Mouse (Mus musculus) right cerebral cortex, postnatal 10 days (tissue): ENCODE measurements around the gene Vmn2r120.
"Not testable (repeated sequence)": the region's sequence is repeated elsewhere in the genome, so short reads cannot be mapped to it uniquely, and the experiment has no call there.

Source experiments
- DNase-seq, 2 experiments: peaks; one replicate each; pipeline ENCODE4 v3.0.0; 2021; ENCODE audit warnings: low spot score in 2 of 2

The Vmn2r120 gene

DNA sequence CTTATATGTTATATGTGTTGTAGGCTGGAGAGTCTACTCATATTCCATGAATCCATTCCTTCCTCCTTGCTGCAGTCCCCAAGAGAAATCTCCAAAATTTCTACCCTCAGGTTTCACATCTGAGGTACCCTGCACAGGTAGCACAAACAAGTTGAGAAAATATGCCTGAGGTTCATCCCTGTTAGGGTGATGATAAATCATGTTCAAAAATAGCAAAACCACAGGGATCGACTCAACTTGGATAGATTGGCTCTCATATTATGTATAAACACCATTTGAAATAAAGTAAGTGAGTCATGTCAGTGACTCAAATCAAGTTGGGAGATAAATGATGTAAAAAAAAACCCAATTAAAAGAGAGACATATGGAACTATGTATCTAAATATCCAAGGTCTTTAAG is at the start of gene Vmn2r120:
Gene Vmn2r120, minus strand, starts transcription at position 101 of the 400 bp plus-strand sequence.
- DNase-seq = no peak

GRCm38 (mm10) chr17:57587273-57587672 is 42.0 kb upstream of the Vmn2r120 start:
- not testable (repeated sequence) for DNase-seq

DNA sequence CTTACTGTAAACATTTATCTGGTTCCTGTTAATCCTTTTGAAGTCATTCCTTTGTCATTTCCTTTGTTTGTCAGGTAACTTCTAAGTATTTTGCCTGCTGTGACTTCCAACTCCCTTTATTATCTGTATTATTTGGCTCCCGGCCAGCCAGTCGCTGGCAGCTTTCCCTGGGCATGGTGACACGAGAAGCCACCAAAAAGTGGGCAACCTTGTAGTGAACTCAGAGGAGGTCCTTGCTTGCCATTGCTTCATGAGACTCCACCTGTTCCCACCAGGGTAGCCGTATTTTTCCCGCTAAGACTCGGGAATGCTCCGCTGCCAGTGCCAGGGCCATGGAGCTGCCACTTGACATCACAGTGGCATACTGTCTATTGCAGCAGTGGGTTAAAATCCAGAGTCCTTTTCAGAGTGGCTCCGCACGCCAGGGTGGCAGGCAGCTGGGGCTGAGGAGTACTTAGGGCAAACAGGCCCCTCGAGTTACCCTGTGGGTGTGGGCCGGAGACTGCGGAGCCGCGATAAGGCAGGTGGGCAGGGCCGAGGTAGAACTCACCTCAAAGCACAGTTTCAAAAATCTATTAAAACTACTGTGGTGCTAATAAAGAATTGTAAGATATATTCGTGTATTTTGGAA is 28.9 kb upstream of the Vmn2r120 start:
- DNase-seq = no peak
